Mouse (Mus musculus): ENCODE measurements around the gene Dcun1d1. TPM values are rescaled to one million over a fixed set of nuclear protein-coding genes. Genes with fewer than 3 reads are reported as not detected.
A peak's percentile ranks its signal among the peaks of the same experiment; 100 is the strongest.

Dcun1d1 gene
- 114 and 127 TPM in 2 replicates for polyA plus RNA-seq (2015; fragmentation: Nextera tagmentation; extraction: Ambion mirVana)

GRCm38 (mm10) chr3:35937345-35937744 lies at the start of gene Dcun1d1:
Gene Dcun1d1, minus strand, starts transcription at chr3:35937445.
- H3K4me1 ChIP-seq, result peaks cover 9% of the 10 kb centered on the region
- no peak within 1 kb of the TSS for H3K4me3 ChIP-seq
- no peaks in the 10 kb centered on the region for H3K27me3 ChIP-seq
- no peak within 1 kb of the TSS for H3K27ac ChIP-seq
- WGBS, result 91% methylated on average over 6 of the region's 6 CpGs
- ATAC-seq, result no peak
- H3K36me3 ChIP-seq (ENCODE audit: poor library complexity, severe bottlenecking), result no peaks in the 10 kb centered on the region
- no peak within 1 kb of the TSS for H3K9ac ChIP-seq
- H3K4me2 ChIP-seq, result no peak within 1 kb of the TSS
- H3K9me3 ChIP-seq (replicated peaks), result no peaks in the 10 kb centered on the region

GRCm38 (mm10) chr3:35986266-35986665 lies 49.0 kb upstream of the Dcun1d1 start:
- H3K4me3 ChIP-seq, result no peak overlapping the region
- H3K27ac ChIP-seq, result no peak overlapping the region
- H3K9ac ChIP-seq, result no peak overlapping the region
- peaks cover 83% of the 10 kb centered on the region for H3K36me3 ChIP-seq (ENCODE audit: poor library complexity, severe bottlenecking)
- no peaks in the 10 kb centered on the region for H3K27me3 ChIP-seq
- no peak overlapping the region for H3K4me2 ChIP-seq
- H3K4me1 ChIP-seq, result no peaks in the 10 kb centered on the region
- 92% methylated on average over 6 of the region's 6 CpGs for WGBS
- no peaks in the 10 kb centered on the region for H3K9me3 ChIP-seq (replicated peaks)
- ATAC-seq, result no peak

GRCm38 (mm10) chr3:35973551-35973950 lies 36.3 kb upstream of the Dcun1d1 start:
- Histone ChIP-seq H3K36me3 (ENCODE audit: poor library complexity, severe bottlenecking) (peaks cover 60% of the 10 kb centered on the region), H3K9ac (no peak overlapping the region), H3K9me3 (replicated peaks) (no peaks in the 10 kb centered on the region), H3K27me3 (no peaks in the 10 kb centered on the region), H3K4me1 (no peaks in the 10 kb centered on the region), H3K4me3 (no peak overlapping the region), H3K27ac (no peak overlapping the region), H3K4me2 (no peak overlapping the region)
- ATAC-seq, result peak; percentile 45; the same call in 1 of the 2 replicates
- WGBS, result 66% methylated on average over 7 of the region's 7 CpGs

GRCm38 (mm10) chr3:35972985-35973384 lies 35.7 kb upstream of the Dcun1d1 start:
- Histone ChIP-seq H3K4me3 (no peak overlapping the region), H3K4me1 (no peaks in the 10 kb centered on the region), H3K4me2 (no peak overlapping the region), H3K36me3 (ENCODE audit: poor library complexity, severe bottlenecking) (peaks cover 56% of the 10 kb centered on the region), H3K9me3 (replicated peaks) (no peaks in the 10 kb centered on the region), H3K9ac (no peak overlapping the region), H3K27me3 (no peaks in the 10 kb centered on the region), H3K27ac (no peak overlapping the region)
- ATAC-seq, result peak; percentile 73
- WGBS, result 84% methylated on average over 4 of the region's 4 CpGs

DNA sequence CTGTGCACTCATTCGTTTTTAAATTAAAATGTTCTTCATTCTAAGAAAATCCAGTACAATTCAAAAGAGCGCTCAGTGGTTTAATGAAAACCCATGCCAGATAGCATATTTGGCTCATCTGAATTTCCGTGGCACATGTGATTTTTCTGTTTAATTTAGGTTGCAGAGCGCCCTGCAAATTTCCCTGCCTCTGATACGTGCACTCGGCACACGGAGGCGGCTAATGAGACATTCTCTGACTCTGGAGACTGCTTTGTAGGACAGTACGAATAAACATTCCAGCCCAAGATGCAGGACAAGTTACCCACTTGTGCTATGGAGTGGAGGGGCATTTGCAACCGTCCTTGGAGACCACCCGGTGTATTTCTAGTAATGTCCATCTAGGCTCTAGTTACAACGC lies 33.9 kb upstream of the Dcun1d1 start:
- Histone ChIP-seq H3K4me1 (no peaks in the 10 kb centered on the region), H3K4me3 (no peak overlapping the region), H3K9me3 (replicated peaks) (no peaks in the 10 kb centered on the region), H3K4me2 (no peak overlapping the region), H3K27ac (no peak overlapping the region), H3K9ac (no peak overlapping the region), H3K27me3 (no peaks in the 10 kb centered on the region), H3K36me3 (ENCODE audit: poor library complexity, severe bottlenecking) (peaks cover 56% of the 10 kb centered on the region)
- 94% methylated on average over 12 of the region's 12 CpGs for WGBS
- ATAC-seq, result no peak

- Histone ChIP-seq H3K27ac (no peak overlapping the region), H3K9ac (no peak overlapping the region), H3K9me3 (replicated peaks) (no peaks in the 10 kb centered on the region), H3K36me3 (ENCODE audit: poor library complexity, severe bottlenecking) (peaks cover 49% of the 10 kb centered on the region), H3K4me1 (no peaks in the 10 kb centered on the region), H3K27me3 (no peaks in the 10 kb centered on the region), H3K4me3 (no peak overlapping the region), H3K4me2 (no peak overlapping the region)
- ATAC-seq, result no peak
- WGBS, result 86% methylated on average over 4 of the region's 4 CpGs
Observed at GRCm38 (mm10) chr3:35970441-35970840, 33.2 kb upstream of the Dcun1d1 start.

- Histone ChIP-seq H3K9ac (no peak overlapping the region), H3K9me3 (replicated peaks) (no peaks in the 10 kb centered on the region), H3K36me3 (ENCODE audit: poor library complexity, severe bottlenecking) (peaks cover 46% of the 10 kb centered on the region), H3K27me3 (no peaks in the 10 kb centered on the region), H3K4me3 (no peak overlapping the region), H3K4me1 (no peaks in the 10 kb centered on the region), H3K27ac (no peak overlapping the region), H3K4me2 (no peak overlapping the region)
- 94% methylated on average over 8 of the region's 8 CpGs for WGBS
- no peak for ATAC-seq
Observed at GRCm38 (mm10) chr3:35967366-35967921, 30.2 kb upstream of the Dcun1d1 start.

- Histone ChIP-seq H3K9ac (no peak overlapping the region), H3K4me3 (no peak overlapping the region), H3K27me3 (no peaks in the 10 kb centered on the region), H3K4me2 (no peak overlapping the region), H3K4me1 (no peaks in the 10 kb centered on the region), H3K36me3 (ENCODE audit: poor library complexity, severe bottlenecking) (peaks cover 42% of the 10 kb centered on the region), H3K9me3 (replicated peaks) (no peaks in the 10 kb centered on the region), H3K27ac (no peak overlapping the region)
- no peak for ATAC-seq
- WGBS, result 94% methylated on average over 2 of the region's 2 CpGs
Observed at GRCm38 (mm10) chr3:35966493-35966892, 29.2 kb upstream of the Dcun1d1 start.

- Histone ChIP-seq H3K4me1 (no peaks in the 10 kb centered on the region), H3K9me3 (replicated peaks) (no peaks in the 10 kb centered on the region), H3K4me2 (no peak overlapping the region), H3K4me3 (no peak overlapping the region), H3K36me3 (ENCODE audit: poor library complexity, severe bottlenecking) (peaks cover 50% of the 10 kb centered on the region), H3K9ac (no peak overlapping the region), H3K27ac (no peak overlapping the region), H3K27me3 (no peaks in the 10 kb centered on the region)
- ATAC-seq, result no peak
- WGBS, result 88% methylated on average over 4 of the region's 4 CpGs
Observed at GRCm38 (mm10) chr3:35964928-35965327, 27.7 kb upstream of the Dcun1d1 start.

DNA sequence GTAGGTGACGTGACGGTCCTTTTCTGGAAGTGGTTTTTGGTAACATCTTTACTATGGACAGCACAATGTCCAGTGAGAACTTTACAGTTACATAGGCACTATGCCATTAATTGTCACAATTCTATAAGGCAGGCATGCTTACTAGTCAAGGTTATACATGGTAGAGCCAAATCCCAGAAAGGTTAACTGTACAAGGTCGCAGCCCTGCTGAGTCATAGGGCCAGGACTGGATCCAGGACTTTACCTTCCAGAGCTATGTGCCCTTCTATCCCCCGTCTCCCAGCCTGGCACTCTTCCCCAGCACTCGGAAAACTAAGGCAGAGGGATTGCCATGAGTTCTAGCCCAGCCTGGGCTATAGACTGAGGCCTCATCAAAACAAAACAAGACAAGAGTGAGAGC lies 26.7 kb upstream of the Dcun1d1 start:
- no peak overlapping the region for H3K27ac ChIP-seq
- H3K27me3 ChIP-seq, result no peaks in the 10 kb centered on the region
- H3K36me3 ChIP-seq (ENCODE audit: poor library complexity, severe bottlenecking), result peaks cover 55% of the 10 kb centered on the region
- no peak overlapping the region for H3K4me3 ChIP-seq
- no peaks in the 10 kb centered on the region for H3K9me3 ChIP-seq (replicated peaks)
- no peak overlapping the region for H3K4me2 ChIP-seq
- H3K4me1 ChIP-seq, result no peaks in the 10 kb centered on the region
- no peak for ATAC-seq
- WGBS, result 96% methylated on average over 5 of the region's 5 CpGs
- H3K9ac ChIP-seq, result no peak overlapping the region

GRCm38 (mm10) chr3:35963401-35963800 lies 26.2 kb upstream of the Dcun1d1 start:
- H3K36me3 ChIP-seq (ENCODE audit: poor library complexity, severe bottlenecking), result peaks cover 60% of the 10 kb centered on the region
- no peak for ATAC-seq
- 92% methylated on average over 4 of the region's 4 CpGs for WGBS

DNA sequence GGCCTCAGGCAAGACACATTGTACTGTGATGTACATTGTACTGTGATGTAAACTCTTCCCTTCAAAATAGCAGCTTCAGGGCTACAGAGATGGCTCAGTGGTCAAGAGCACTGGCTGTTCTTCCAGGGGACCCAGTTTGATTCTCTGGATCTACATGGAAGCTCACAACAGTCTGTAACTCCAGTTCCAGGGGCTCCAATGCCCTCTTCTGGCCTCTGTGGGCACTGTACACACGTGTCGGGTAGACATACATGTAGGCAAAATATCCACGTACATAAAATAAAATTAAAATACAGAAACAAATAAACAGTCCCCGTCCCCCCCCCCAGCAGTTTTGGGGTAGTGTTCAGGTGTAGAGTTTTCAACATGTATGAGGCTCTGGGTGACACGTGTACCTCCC lies 25.7 kb upstream of the Dcun1d1 start:
- no peaks in the 10 kb centered on the region for H3K4me1 ChIP-seq
- ATAC-seq, result no peak
- peaks cover 64% of the 10 kb centered on the region for H3K36me3 ChIP-seq (ENCODE audit: poor library complexity, severe bottlenecking)
- H3K4me3 ChIP-seq, result no peak overlapping the region
- H3K27ac ChIP-seq, result no peak overlapping the region
- no peak overlapping the region for H3K9ac ChIP-seq
- H3K9me3 ChIP-seq (replicated peaks), result no peaks in the 10 kb centered on the region
- 94% methylated on average over 5 of the region's 5 CpGs for WGBS
- H3K4me2 ChIP-seq, result no peak overlapping the region
- no peaks in the 10 kb centered on the region for H3K27me3 ChIP-seq

More at GRCm38 (mm10) chr3:35963401-35963800, 26.2 kb upstream of the Dcun1d1 start:
- Histone ChIP-seq H3K4me1 (no peaks in the 10 kb centered on the region), H3K27ac (no peak overlapping the region), H3K4me2 (no peak overlapping the region), H3K27me3 (no peaks in the 10 kb centered on the region), H3K4me3 (no peak overlapping the region), H3K9me3 (replicated peaks) (no peaks in the 10 kb centered on the region), H3K9ac (no peak overlapping the region)

DNA sequence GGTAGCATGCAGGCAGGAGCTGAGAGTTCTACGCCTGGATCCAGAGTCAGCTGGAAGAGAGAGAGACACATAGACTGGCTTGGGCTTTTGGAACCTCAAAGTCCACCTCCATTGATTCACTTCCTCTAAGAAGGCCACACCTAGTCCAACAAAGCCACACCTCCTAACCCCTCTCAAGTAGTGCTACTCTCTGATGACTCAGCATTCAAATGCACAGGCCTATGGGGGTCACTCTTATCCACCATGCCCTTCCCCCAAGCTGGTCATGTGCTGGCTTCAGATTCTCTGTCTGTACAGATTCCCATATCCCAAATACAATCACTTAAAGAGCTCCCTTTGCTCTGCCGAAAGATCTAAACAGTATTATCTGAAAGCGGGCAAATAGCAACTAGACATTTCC lies 20.0 kb upstream of the Dcun1d1 start:
- Histone ChIP-seq H3K27me3 (no peaks in the 10 kb centered on the region), H3K36me3 (ENCODE audit: poor library complexity, severe bottlenecking) (peaks cover 38% of the 10 kb centered on the region), H3K4me3 (no peak overlapping the region), H3K4me2 (no peak overlapping the region), H3K27ac (no peak overlapping the region), H3K9ac (no peak overlapping the region), H3K9me3 (replicated peaks) (no peaks in the 10 kb centered on the region), H3K4me1 (no peaks in the 10 kb centered on the region)
- 89% methylated on average over 3 of the region's 3 CpGs for WGBS
- no peak for ATAC-seq
